Mouse (Mus musculus) kidney, postnatal 0 days (tissue): ENCODE measurements around the gene Ugt1a6a. TPM values are rescaled to one million over a fixed set of nuclear protein-coding genes. Genes with fewer than 3 reads are reported as not detected.
A peak's percentile ranks its signal among the peaks of the same experiment; 100 is the strongest.

Experiments
- ATAC-seq: fragments of 200-750 bp; cut with Nextera tagmentation; replicated peaks from 2 replicates; pipeline ENCODE4 v1.8.0; 2017; ENCODE audit warnings: low read depth, moderate number of reproducible peaks, moderate TSS enrichment, moderate library complexity; ENCODE audit not compliant: low FRiP score
- DNase-seq: peaks from one replicate; pipeline ENCODE4 v3.0.0-alpha.2; 2016; ENCODE audit warnings: low spot score
- H3K27ac ChIP-seq: fragments of 300-500 bp; sonication (generic); 2 replicates; pipeline ENCODE4 v1.5.1; 2014; ENCODE audit warnings: mild to moderate bottlenecking
- H3K27me3 ChIP-seq: fragments of 300-500 bp; sonication (generic); 2 replicates; pipeline ENCODE4 v1.6.1; 2014; ENCODE audit warnings: low read length, mixed read lengths; ENCODE audit not compliant: insufficient read depth
- H3K36me3 ChIP-seq: fragments of 300-500 bp; sonication (generic); 2 replicates; pipeline ENCODE4 v1.6.1; 2014; ENCODE audit warnings: low read length, mixed read lengths; ENCODE audit not compliant: insufficient read depth
- H3K4me1 ChIP-seq: fragments of 300-500 bp; sonication (generic); replicated peaks from 2 replicates; pipeline ENCODE4 v1.6.1; 2014; ENCODE audit warnings: antibody characterized with exemption, low read length, mixed read lengths; ENCODE audit not compliant: insufficient read depth
- H3K4me2 ChIP-seq: fragments of 300-500 bp; sonication (generic); 2 replicates; pipeline ENCODE4 v1.6.1; 2014; ENCODE audit warnings: mild to moderate bottlenecking, low read length, moderate library complexity, mixed read lengths
- H3K4me3 ChIP-seq: fragments of 300-500 bp; sonication (generic); replicated peaks from 2 replicates; pipeline ENCODE4 v1.5.1; 2014; ENCODE audit warnings: low read depth, low read length
- H3K9ac ChIP-seq: fragments of 300-500 bp; sonication (generic); 2 replicates; pipeline ENCODE4 v1.6.1; 2014; ENCODE audit warnings: low read depth, low read length
- H3K9me3 ChIP-seq: fragments of 300-500 bp; sonication (generic); replicated peaks from 2 replicates; pipeline ENCODE4 v1.6.1; 2016; ENCODE audit warnings: low read length, inconsistent platforms, mixed read lengths
- CTCF ChIP-seq: IDR thresholded peaks from 2 replicates; pipeline ENCODE4 v1.5.1; 2016; ENCODE audit warnings: antibody characterized with exemption, low read depth, mild to moderate bottlenecking, moderate library complexity
- WGBS: fragments of 180-500 bp; shearing (Covaris S2); extraction: QIAGEN DNeasy Blood & Tissue Kit; methylation state at CpG from one replicate; pipeline ENCODE4 v1.1.7; 2014; 5-methylcytosine and 5-hydroxymethylcytosine counted together
- polyA plus RNA-seq: library from polyadenylated mRNA; unstranded; fragments of >200 nt; fragmentation: Nextera tagmentation; extraction: Ambion mirVana; gene quantifications from 2 replicates; pipeline ENCODE4 v1.2.1, GENCODE M21; 2015

The Ugt1a6a gene
- polyA plus RNA-seq, 1 experiment from 2014 or later: 9.3 TPM

- no peak overlapping the region for H3K4me3 ChIP-seq
- H3K27ac ChIP-seq: no peak overlapping the region
- no peak for DNase-seq
- H3K9me3 ChIP-seq: no peaks in the 10 kb centered on the region
- H3K36me3 ChIP-seq: no peaks in the 10 kb centered on the region
- no peak overlapping the region for H3K9ac ChIP-seq
- H3K4me2 ChIP-seq: no peak overlapping the region
- 51% methylated on average over 3 of the region's 3 CpGs for WGBS
- H3K4me1 ChIP-seq: no peaks in the 10 kb centered on the region
- no peaks in the 10 kb centered on the region for H3K27me3 ChIP-seq
- no peak for TF ChIP-seq CTCF
- ATAC-seq: no peak
These were observed 62.8 kb downstream of the Ugt1a6a start for GRCm38 (mm10) chr1:88197443-88197842.

DNA sequence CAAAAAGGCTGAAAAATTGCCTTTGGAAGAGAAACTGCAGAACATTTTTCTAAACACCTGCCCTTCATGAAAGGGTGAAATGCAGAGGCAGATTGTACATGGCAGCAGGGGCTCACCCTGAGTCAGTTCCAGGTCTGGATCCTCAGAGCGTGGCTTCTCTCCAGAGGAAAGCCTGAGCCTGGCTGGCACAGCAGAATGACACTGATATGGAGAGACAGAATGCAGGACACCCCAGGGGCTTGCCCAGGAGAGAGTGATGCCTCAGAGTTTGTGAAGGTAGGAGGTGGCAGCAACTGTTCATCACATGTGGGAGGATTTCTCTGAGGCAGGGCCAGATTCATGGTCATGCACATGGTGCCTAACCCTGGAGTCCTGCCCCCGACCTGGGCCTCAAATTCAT is 65.4 kb downstream of the Ugt1a6a start:
- WGBS: 65% methylated on average over 2 of the region's 2 CpGs
- no peaks in the 10 kb centered on the region for H3K36me3 ChIP-seq
- no peak for TF ChIP-seq CTCF
- ATAC-seq (no peak; the same call in 1 of the 2 replicates), DNase-seq (no peak)
- H3K27me3 ChIP-seq: no peaks in the 10 kb centered on the region
- H3K4me1 ChIP-seq: no peaks in the 10 kb centered on the region; the same call in 1 of the 2 replicates
- H3K9me3 ChIP-seq: no peaks in the 10 kb centered on the region
- no peak overlapping the region for H3K4me2 ChIP-seq
- no peak overlapping the region for H3K27ac ChIP-seq
- no peak overlapping the region for H3K4me3 ChIP-seq
- no peak overlapping the region for H3K9ac ChIP-seq

- TF ChIP-seq CTCF: no peak
- Histone ChIP-seq H3K9me3 (no peaks in the 10 kb centered on the region), H3K4me1 (peaks cover 4% of the 10 kb centered on the region; the same call in 1 of the 2 replicates), H3K36me3 (no peaks in the 10 kb centered on the region), H3K27me3 (no peaks in the 10 kb centered on the region), H3K27ac (peak within 1 kb of the TSS; percentile 52; the same call in 1 of the 2 replicates), H3K9ac (no peak within 1 kb of the TSS), H3K4me2 (0 out of 2 replicates have a peak within 1 kb of the TSS, but pooled peaks have one; percentile 5), H3K4me3 (no peak within 1 kb of the TSS)
- WGBS: 58% methylated on average over 7 of the region's 7 CpGs
- peak; percentile 37 for DNase-seq
- ATAC-seq: no peak; the same call in 1 of the 2 replicates
These were observed 65.8 kb downstream of the Ugt1a6a start, which contains the start of gene Ugt1a2 for GRCm38 (mm10) chr1:88200456-88200855. Gene Ugt1a2, plus strand, starts transcription at chr1:88200601.

GRCm38 (mm10) chr1:88205294-88205922 is 70.8 kb downstream of the Ugt1a6a start, which contains the start of gene Dnajb3:
Gene Dnajb3, minus strand, starts transcription at chr1:88205782.
- Histone ChIP-seq H3K36me3 (no peaks in the 10 kb centered on the region), H3K27ac (no peak within 1 kb of the TSS), H3K9me3 (no peaks in the 10 kb centered on the region), H3K9ac (peak within 1 kb of the TSS; percentile 60), H3K4me2 (peak within 1 kb of the TSS; percentile 65), H3K4me3 (peak within 1 kb of the TSS; percentile 31), H3K4me1 (peaks cover 4% of the 10 kb centered on the region; the same call in 1 of the 2 replicates), H3K27me3 (no peaks in the 10 kb centered on the region)
- ATAC-seq (peak; percentile 91), DNase-seq (peak; percentile 78)
- 9% methylated on average over 62 of the region's 62 CpGs for WGBS
- TF ChIP-seq CTCF: no peak

GRCm38 (mm10) chr1:88206843-88207479 is 72.4 kb downstream of the Ugt1a6a start:
- no peak for DNase-seq
- H3K27me3 ChIP-seq: no peaks in the 10 kb centered on the region
- H3K27ac ChIP-seq: no peak overlapping the region
- no peak for ATAC-seq
- no peak overlapping the region for H3K4me2 ChIP-seq
- peaks cover 4% of the 10 kb centered on the region; the same call in 1 of the 2 replicates for H3K4me1 ChIP-seq
- WGBS: 86% methylated on average over 2 of the region's 2 CpGs
- H3K4me3 ChIP-seq: no peak overlapping the region
- H3K9me3 ChIP-seq: peaks cover 7% of the 10 kb centered on the region; the same call in 1 of the 2 replicates
- H3K9ac ChIP-seq: no peak overlapping the region
- H3K36me3 ChIP-seq: no peaks in the 10 kb centered on the region
- no peak for TF ChIP-seq CTCF

- DNase-seq (peak; percentile 41), ATAC-seq (peak; percentile 6; the same call in 1 of the 2 replicates)
- no peaks in the 10 kb centered on the region for H3K27me3 ChIP-seq
- H3K4me2 ChIP-seq: no peak within 1 kb of the TSS
- no peaks in the 10 kb centered on the region for H3K4me1 ChIP-seq
- no peak within 1 kb of the TSS for H3K4me3 ChIP-seq
- H3K9me3 ChIP-seq: peaks cover 47% of the 10 kb centered on the region
- 69% methylated on average over 8 of the region's 8 CpGs for WGBS
- H3K36me3 ChIP-seq: no peaks in the 10 kb centered on the region
- H3K9ac ChIP-seq: no peak within 1 kb of the TSS
- no peak within 1 kb of the TSS for H3K27ac ChIP-seq
- no peak for TF ChIP-seq CTCF
These were observed 77.2 kb downstream of the Ugt1a6a start, which contains the start of gene Ugt1a1 for GRCm38 (mm10) chr1:88211812-88212211. Gene Ugt1a1, plus strand, starts transcription at chr1:88211959.
